Mouse (Mus musculus) hindbrain, postnatal 0 days (tissue): ENCODE measurements around the gene Tnrc6c. TPM values are rescaled to one million over a fixed set of nuclear protein-coding genes. Genes with fewer than 3 reads are reported as not detected.

Experiments
- ATAC-seq: fragments of 200-750 bp; cut with Nextera tagmentation; 2 replicates; pipeline ENCODE4 v1.8.0; 2017; ENCODE audit warnings: mild to moderate bottlenecking, moderate TSS enrichment, moderate library complexity
- DNase-seq: peaks from one replicate; pipeline ENCODE4 v3.0.0-alpha.2; 2015; ENCODE audit warnings: low spot score
- H3K27ac ChIP-seq: fragments of 300-500 bp; sonication (generic); 2 replicates; pipeline ENCODE4 v1.5.1; 2014; ENCODE audit warnings: mild to moderate bottlenecking
- H3K27me3 ChIP-seq: fragments of 300-500 bp; sonication (generic); 2 replicates; pipeline ENCODE4 v1.6.1; 2014; ENCODE audit warnings: low read length, mixed read lengths; ENCODE audit not compliant: insufficient read depth
- H3K36me3 ChIP-seq: fragments of 300-500 bp; sonication (generic); 2 replicates; pipeline ENCODE4 v1.6.1; 2014; ENCODE audit warnings: low read length, mixed read lengths; ENCODE audit not compliant: insufficient read depth
- H3K4me1 ChIP-seq: fragments of 300-500 bp; sonication (generic); 2 replicates; pipeline ENCODE4 v1.6.1; 2014; ENCODE audit warnings: antibody characterized with exemption, low read length, mixed read lengths; ENCODE audit not compliant: insufficient read depth
- H3K4me2 ChIP-seq: fragments of 300-500 bp; sonication (generic); 2 replicates; pipeline ENCODE4 v1.6.1; 2014; ENCODE audit warnings: low read depth, mild to moderate bottlenecking, low read length, moderate library complexity, mixed read lengths
- H3K4me3 ChIP-seq: fragments of 300-500 bp; sonication (generic); 2 replicates; pipeline ENCODE4 v1.5.1; 2014; ENCODE audit warnings: low read length
- H3K9ac ChIP-seq: fragments of 300-500 bp; sonication (generic); replicated peaks from 2 replicates; pipeline ENCODE4 v1.6.1; 2014; ENCODE audit warnings: mild to moderate bottlenecking, low read length, moderate library complexity, mixed read lengths
- H3K9me3 ChIP-seq: fragments of 300-500 bp; sonication (generic); 2 replicates; pipeline ENCODE4 v1.6.1; 2016; ENCODE audit warnings: low read length, mixed read lengths
- CTCF ChIP-seq: IDR thresholded peaks from 2 replicates; pipeline ENCODE4 v1.5.1; 2016; ENCODE audit warnings: antibody characterized with exemption, control low read depth, low read depth
- WGBS: fragments of 180-500 bp; shearing (Covaris S2); extraction: QIAGEN DNeasy Blood & Tissue Kit; methylation state at CpG from one replicate; pipeline ENCODE4 v1.1.7; 2014; 5-methylcytosine and 5-hydroxymethylcytosine counted together
- polyA plus RNA-seq: library from polyadenylated mRNA; unstranded; fragments of >200 nt; fragmentation: Nextera tagmentation; extraction: Ambion mirVana; gene quantifications from 2 replicates; pipeline ENCODE4 v1.2.1, GENCODE M21; 2015
- total RNA-seq: library from RNA; depleted of rRNA; stranded (reverse); fragments of >200 nt; gene quantifications from 2 replicates; pipeline ENCODE4 v1.2.3, GENCODE M21; 2014

Gene Tnrc6c
- total and polyA plus RNA-seq, 2 experiments from 2014 or later, result 18.3 to 64.9 TPM

GRCm38 (mm10) chr11:117678155-117678554, 24.1 kb downstream of the Tnrc6c start:
- H3K4me2 ChIP-seq, result no peak overlapping the region
- H3K36me3 ChIP-seq, result no peaks in the 10 kb centered on the region
- no peak overlapping the region for H3K27ac ChIP-seq
- no peak for TF ChIP-seq CTCF
- no peak for ATAC-seq
- H3K27me3 ChIP-seq, result no peaks in the 10 kb centered on the region
- no peak overlapping the region for H3K4me3 ChIP-seq
- 92% methylated on average over 4 of the region's 4 CpGs for WGBS
- H3K9me3 ChIP-seq, result no peaks in the 10 kb centered on the region
- H3K9ac ChIP-seq, result no peak overlapping the region
- H3K4me1 ChIP-seq, result 0 out of 2 replicates have a peak, but pooled peaks cover 6% of the 10 kb centered on the region
- no peak for DNase-seq

- H3K4me1 ChIP-seq, result 0 out of 2 replicates have a peak, but pooled peaks cover 6% of the 10 kb centered on the region
- WGBS, result 56% methylated on average over 2 of the region's 2 CpGs
- peak; percentile 52 for DNase-seq
- no peaks in the 10 kb centered on the region for H3K36me3 ChIP-seq
- no peak for ATAC-seq
- no peak overlapping the region for H3K4me3 ChIP-seq
- H3K9ac ChIP-seq, result no peak overlapping the region
- peak; percentile 64 for TF ChIP-seq CTCF
- H3K27me3 ChIP-seq, result no peaks in the 10 kb centered on the region
- no peak overlapping the region for H3K27ac ChIP-seq
- no peaks in the 10 kb centered on the region for H3K9me3 ChIP-seq
- H3K4me2 ChIP-seq, result no peak overlapping the region
Observed at GRCm38 (mm10) chr11:117678740-117679139, 24.7 kb downstream of the Tnrc6c start.

GRCm38 (mm10) chr11:117684640-117685039, 30.6 kb downstream of the Tnrc6c start:
- Histone ChIP-seq H3K27me3 (no peaks in the 10 kb centered on the region), H3K9ac (no peak overlapping the region), H3K36me3 (no peaks in the 10 kb centered on the region), H3K4me1 (0 out of 2 replicates have a peak, but pooled peaks cover 6% of the 10 kb centered on the region), H3K4me2 (no peak overlapping the region), H3K27ac (no peak overlapping the region), H3K9me3 (no peaks in the 10 kb centered on the region), H3K4me3 (no peak overlapping the region)
- no peak for TF ChIP-seq CTCF
- DNase-seq (peak; percentile 27), ATAC-seq (no peak)
- 21% methylated on average over 5 of the region's 5 CpGs for WGBS

- ATAC-seq (no peak), DNase-seq (no peak)
- Histone ChIP-seq H3K27me3 (no peaks in the 10 kb centered on the region), H3K9me3 (no peaks in the 10 kb centered on the region), H3K27ac (no peak overlapping the region), H3K4me2 (no peak overlapping the region), H3K36me3 (no peaks in the 10 kb centered on the region), H3K4me1 (0 out of 2 replicates have a peak, but pooled peaks cover 6% of the 10 kb centered on the region), H3K4me3 (no peak overlapping the region), H3K9ac (no peak overlapping the region)
- TF ChIP-seq CTCF, result no peak
- WGBS, result 32% methylated on average over 3 of the region's 3 CpGs
Observed at GRCm38 (mm10) chr11:117685461-117685860, 31.4 kb downstream of the Tnrc6c start.

- no peaks in the 10 kb centered on the region for H3K9me3 ChIP-seq
- no peak for ATAC-seq
- 62% methylated on average over 8 of the region's 8 CpGs for WGBS
- H3K9ac ChIP-seq, result no peak overlapping the region
- H3K36me3 ChIP-seq, result no peaks in the 10 kb centered on the region
- DNase-seq, result no peak
- no peak overlapping the region for H3K4me2 ChIP-seq
- 0 out of 2 replicates have a peak, but pooled peaks cover 6% of the 10 kb centered on the region for H3K4me1 ChIP-seq
- peak; percentile 42; the same call in 1 of the 2 replicates for TF ChIP-seq CTCF
- no peaks in the 10 kb centered on the region for H3K27me3 ChIP-seq
- no peak overlapping the region for H3K4me3 ChIP-seq
- H3K27ac ChIP-seq, result no peak overlapping the region
Observed at GRCm38 (mm10) chr11:117686021-117686420, 31.9 kb downstream of the Tnrc6c start.

- Histone ChIP-seq H3K27me3 (no peaks in the 10 kb centered on the region), H3K27ac (no peak overlapping the region), H3K36me3 (no peaks in the 10 kb centered on the region), H3K4me2 (no peak overlapping the region), H3K4me1 (0 out of 2 replicates have a peak, but pooled peaks cover 6% of the 10 kb centered on the region), H3K9ac (no peak overlapping the region), H3K9me3 (no peaks in the 10 kb centered on the region), H3K4me3 (no peak overlapping the region)
- WGBS, result 72% methylated on average over 2 of the region's 2 CpGs
- DNase-seq (no peak), ATAC-seq (no peak)
- TF ChIP-seq CTCF, result no peak
Observed at GRCm38 (mm10) chr11:117688603-117689002, 34.5 kb downstream of the Tnrc6c start.

- no peak for TF ChIP-seq CTCF
- Histone ChIP-seq H3K9me3 (no peaks in the 10 kb centered on the region), H3K27ac (no peak overlapping the region), H3K27me3 (no peaks in the 10 kb centered on the region), H3K4me1 (0 out of 2 replicates have a peak, but pooled peaks cover 3% of the 10 kb centered on the region), H3K4me2 (no peak overlapping the region), H3K9ac (no peak overlapping the region), H3K4me3 (no peak overlapping the region), H3K36me3 (no peaks in the 10 kb centered on the region)
- no peak for ATAC-seq
- no peak for DNase-seq
Observed at GRCm38 (mm10) chr11:117691311-117691710, 37.2 kb downstream of the Tnrc6c start.
